Mouse (Mus musculus) G1E (cell line): Measurements from ENCODE around the gene Rdh16. TPM values are rescaled to one million over a fixed set of nuclear protein-coding genes. Genes with fewer than 3 reads are reported as not detected.

Experiments
- ATAC-seq: 2 replicates; pipeline ENCODE4 v1.8.0; 2016; ENCODE audit warnings: mild to moderate bottlenecking; ENCODE audit not compliant: insufficient number of reproducible peaks, poor library complexity, low FRiP score, severe bottlenecking; ENCODE audit errors: extremely low read depth
- DNase-seq: peaks from one replicate; pipeline ENCODE4 v3.0.0; 2012; ENCODE audit warnings: low spot score
- H3K27me3 ChIP-seq: 2 replicates; pipeline ENCODE4 v1.6.1; 2012; ENCODE audit warnings: mild to moderate bottlenecking, low read length, inconsistent platforms; ENCODE audit not compliant: insufficient read depth
- H3K36me3 ChIP-seq: replicated peaks from 2 replicates; pipeline ENCODE3; 2012; ENCODE audit warnings: mild to moderate bottlenecking, inconsistent platforms
- H3K4me1 ChIP-seq: 2 replicates; pipeline ENCODE4 v1.6.1; 2012; ENCODE audit warnings: low read depth, low read length, inconsistent platforms, mixed read lengths; ENCODE audit not compliant: insufficient read depth
- H3K4me3 ChIP-seq: 2 replicates; pipeline ENCODE4 v1.5.1; 2012; ENCODE audit warnings: low read depth, mild to moderate bottlenecking, inconsistent platforms, low read length, moderate library complexity, mixed read lengths
- H3K9me3 ChIP-seq: replicated peaks from 2 replicates; pipeline ENCODE4 v1.6.1; 2012; ENCODE audit warnings: inconsistent platforms
- CTCF ChIP-seq: IDR thresholded peaks from 2 replicates; pipeline ENCODE4 v1.5.1; 2012; ENCODE audit warnings: low read depth, low read length, inconsistent platforms, mixed read lengths
- GATA1 ChIP-seq: IDR thresholded peaks from 2 replicates; pipeline ENCODE4 v1.6.1; 2012; ENCODE audit warnings: borderline replicate concordance, low read length, inconsistent platforms, mixed read lengths
- GATA2 ChIP-seq: IDR thresholded peaks from 2 replicates; pipeline ENCODE4 v1.6.1; 2012; ENCODE audit warnings: low read depth, low read length, inconsistent platforms, borderline replicate concordance
- POLR2AphosphoS5 ChIP-seq: IDR thresholded peaks from 2 replicates; pipeline ENCODE4 v1.6.1; 2012; ENCODE audit warnings: low read depth, low read length, inconsistent platforms; ENCODE audit not compliant: insufficient replicate concordance
- TAL1 ChIP-seq: conservative IDR thresholded peaks from 2 replicates; pipeline ENCODE4 v1.6.1; 2012; ENCODE audit warnings: low read depth, low read length, inconsistent platforms, mixed read lengths
- polyA plus RNA-seq: library from polyadenylated mRNA; stranded (reverse); fragments of >175 nt; gene quantifications from 2 replicates; pipeline ENCODE4 v1.2.3, GENCODE M21; 2012
- total RNA-seq, 2 experiments: library from RNA; stranded (forward) in 1 of 2; stranded (reverse) in 1 of 2; fragments of 200-1000 nt in 1 of 2; fragments of >200 nt in 1 of 2; fragmentation: Nextera tagmentation in 1 of 2; gene quantifications; 2 replicates each; pipeline ENCODE4 v1.2.3; 2014 to 2017

Gene Rdh16
- total and polyA plus RNA-seq, 3 experiments = 0.16 TPM; not detected in 2

DNA sequence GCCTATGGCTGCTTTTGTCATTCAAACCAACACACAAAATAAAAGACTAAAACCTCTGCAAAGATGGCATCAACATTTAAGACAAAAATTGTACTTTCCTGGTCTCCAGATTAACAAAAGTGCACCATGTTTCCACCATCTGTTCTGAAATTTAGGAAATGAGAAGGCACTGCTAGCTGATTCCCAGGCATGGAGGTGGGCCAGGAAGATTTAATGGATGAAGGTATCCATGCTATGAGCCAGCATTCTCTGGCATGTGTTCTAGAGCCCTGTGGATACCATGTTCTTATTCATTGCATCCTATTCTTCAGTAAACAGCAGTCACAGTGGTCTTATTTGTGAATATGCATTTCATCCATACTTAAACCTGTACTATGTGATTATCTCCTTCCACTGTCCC lies 55.4 kb downstream of the Rdh16 start:
- TF ChIP-seq GATA1 (no peak), POLR2AphosphoS5 (no peak), TAL1 (no peak)
- DNase-seq (no peak), ATAC-seq (no peak)
- no peaks in the 10 kb centered on the region for H3K36me3 ChIP-seq
- H3K9me3 ChIP-seq = no peaks in the 10 kb centered on the region
- no peaks in the 10 kb centered on the region for H3K4me1 ChIP-seq
- H3K27me3 ChIP-seq = peaks cover 11% of the 10 kb centered on the region
- H3K4me3 ChIP-seq = no peak overlapping the region

DNA sequence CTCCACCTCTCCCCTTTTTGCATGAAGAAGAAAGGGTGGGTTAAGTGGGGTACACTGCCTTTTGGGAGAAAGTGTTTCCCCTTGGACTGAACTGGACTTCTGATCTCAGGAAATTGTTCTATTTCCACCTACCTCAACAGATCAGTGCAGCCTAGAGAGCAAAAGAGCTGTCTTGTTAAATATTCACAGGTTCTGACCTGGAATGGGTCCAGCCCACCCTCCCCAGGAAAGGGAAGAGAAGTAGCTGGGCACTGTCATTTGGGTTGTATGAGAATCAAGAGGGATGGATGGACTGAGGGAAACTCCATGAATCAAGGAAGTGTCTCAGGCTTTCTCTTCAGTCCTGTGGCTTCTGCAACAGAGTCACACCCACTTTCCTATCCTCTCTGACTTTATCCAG lies 64.0 kb downstream of the Rdh16 start:
- no peak overlapping the region for H3K4me3 ChIP-seq
- no peaks in the 10 kb centered on the region for H3K9me3 ChIP-seq
- no peak for ATAC-seq
- H3K36me3 ChIP-seq = no peaks in the 10 kb centered on the region
- no peaks in the 10 kb centered on the region; the same call in 1 of the 2 replicates for H3K4me1 ChIP-seq
- H3K27me3 ChIP-seq = peaks cover 9% of the 10 kb centered on the region
- TF ChIP-seq CTCF (no peak), GATA1 (no peak), POLR2AphosphoS5 (no peak), GATA2 (no peak), TAL1 (no peak)
- no peak for DNase-seq

DNA sequence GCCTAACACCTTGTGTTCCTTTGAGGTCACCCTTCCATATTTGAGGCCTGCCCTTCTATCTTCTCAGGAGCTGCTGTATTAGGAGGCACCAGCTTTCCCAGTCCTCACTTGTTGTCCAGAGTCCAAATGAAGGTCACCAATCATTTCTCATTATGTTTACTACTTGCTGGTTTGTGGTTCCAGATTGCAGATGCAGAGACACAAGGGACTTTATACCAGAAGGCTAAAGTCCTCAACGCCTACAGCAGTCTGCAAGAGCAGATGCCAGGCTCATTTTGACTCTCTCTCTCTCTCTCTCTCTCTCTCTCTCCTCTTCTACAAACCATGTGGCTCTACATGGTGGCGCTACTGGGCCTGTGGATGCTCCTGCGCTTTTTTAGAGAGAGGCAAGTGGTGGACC lies 65.3 kb downstream of the Rdh16 start, which contains the start of gene Rdh16f2:
Gene Rdh16f2 (plus strand): TSS at position 243 of the 400 bp plus-strand sequence.
- Histone ChIP-seq H3K27me3 (peaks cover 5% of the 10 kb centered on the region), H3K4me1 (no peaks in the 10 kb centered on the region; the same call in 1 of the 2 replicates), H3K9me3 (no peaks in the 10 kb centered on the region), H3K4me3 (no peak within 1 kb of the TSS), H3K36me3 (no peaks in the 10 kb centered on the region)
- ATAC-seq (no peak), DNase-seq (no peak)
- TF ChIP-seq GATA2 (no peak), CTCF (no peak), TAL1 (no peak), GATA1 (no peak), POLR2AphosphoS5 (no peak)

DNA sequence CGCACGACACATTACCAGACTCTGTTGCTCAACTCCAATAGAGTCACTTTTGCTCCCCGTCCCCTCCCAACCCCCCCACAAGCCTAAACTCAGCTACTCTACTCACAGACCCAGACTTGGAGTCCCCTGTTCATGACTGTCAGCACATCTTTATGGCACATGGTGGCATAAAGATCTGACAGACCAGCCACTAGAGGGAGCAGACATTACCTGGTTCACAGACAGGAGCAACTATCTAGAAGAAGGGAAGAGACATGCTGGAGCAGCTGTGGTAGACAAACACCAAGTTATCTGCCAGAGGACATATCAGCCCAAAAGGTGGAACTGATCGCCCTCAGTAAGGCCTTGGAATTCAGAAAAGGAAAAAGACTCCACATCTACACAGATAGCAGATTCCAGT lies 71.5 kb downstream of the Rdh16 start:
- peaks cover 36% of the 10 kb centered on the region for H3K4me1 ChIP-seq
- DNase-seq = no peak
- TF ChIP-seq GATA2 (no peak), GATA1 (no peak), POLR2AphosphoS5 (no peak), TAL1 (no peak), CTCF (no peak)
- peak overlapping the region; percentile 47; the same call in 1 of the 2 replicates for H3K4me3 ChIP-seq
- no peaks in the 10 kb centered on the region for H3K9me3 ChIP-seq
- H3K27me3 ChIP-seq = no peaks in the 10 kb centered on the region
- no peaks in the 10 kb centered on the region for H3K36me3 ChIP-seq
- no peak for ATAC-seq

DNA sequence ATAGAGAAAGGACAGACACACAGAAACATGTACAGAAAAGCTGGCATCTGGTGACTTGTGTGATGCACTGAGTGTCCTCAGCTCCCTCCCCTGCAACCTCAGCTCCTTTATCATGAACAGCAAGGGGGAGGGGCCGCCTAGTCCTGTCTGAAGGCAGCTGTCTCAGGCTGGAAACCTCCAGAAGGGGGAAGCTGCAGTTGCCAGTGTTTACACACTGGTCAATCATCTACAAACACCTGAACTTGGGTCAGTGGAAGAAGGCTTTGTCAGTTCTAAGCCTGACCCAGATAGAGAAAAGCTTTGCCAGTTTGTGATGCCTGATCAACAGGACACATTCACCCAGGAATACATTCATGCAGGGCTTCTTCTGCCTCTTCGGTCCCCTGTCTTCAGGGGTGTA lies 76.7 kb downstream of the Rdh16 start:
- TF ChIP-seq CTCF (no peak), GATA1 (no peak), GATA2 (no peak), TAL1 (no peak), POLR2AphosphoS5 (no peak)
- Histone ChIP-seq H3K9me3 (no peaks in the 10 kb centered on the region), H3K27me3 (no peaks in the 10 kb centered on the region), H3K4me1 (peaks cover 58% of the 10 kb centered on the region), H3K36me3 (no peaks in the 10 kb centered on the region), H3K4me3 (no peak overlapping the region)
- DNase-seq (no peak), ATAC-seq (no peak)

DNA sequence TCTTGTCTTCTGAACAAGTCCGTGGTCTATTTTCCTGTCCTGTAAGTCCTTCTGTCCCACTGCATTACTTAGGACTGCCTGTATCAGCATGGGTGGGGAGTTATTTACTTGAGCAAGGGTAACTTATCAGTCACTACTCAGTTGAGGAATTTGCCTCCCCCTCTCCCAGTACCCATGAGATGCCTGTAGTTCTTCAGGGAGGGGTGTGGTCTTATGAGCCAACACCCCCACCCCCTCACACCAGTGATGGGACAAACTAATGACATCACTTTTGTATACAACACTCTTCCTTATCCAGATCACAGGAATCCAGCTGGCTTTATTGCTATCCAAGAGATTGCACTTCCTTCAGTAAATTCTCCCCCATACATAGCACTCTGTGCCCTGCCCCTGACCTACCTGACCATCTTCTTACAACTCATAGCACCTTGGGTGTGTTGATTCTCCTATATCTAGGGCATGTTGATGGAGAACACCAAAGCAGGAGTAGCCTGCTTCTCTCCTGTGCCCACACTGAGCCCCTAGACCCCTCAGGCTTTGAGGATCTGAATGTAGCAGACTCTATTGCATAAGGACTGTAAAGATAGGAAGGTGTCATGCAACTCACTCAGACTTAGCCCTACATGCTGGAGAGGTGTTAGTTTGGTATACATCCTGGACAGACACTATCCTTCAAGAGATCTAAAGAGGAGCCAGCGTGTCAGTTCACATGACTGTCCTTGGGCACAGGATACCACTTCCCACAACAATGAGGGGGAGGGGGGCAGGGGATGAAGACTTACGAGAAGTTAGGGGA lies 77.5 kb downstream of the Rdh16 start:
- peak overlapping the region; percentile 56; the same call in 1 of the 2 replicates for H3K4me3 ChIP-seq
- DNase-seq = no peak
- no peak for TF ChIP-seq CTCF
- TF ChIP-seq GATA1 = no peak
- no peak for TF ChIP-seq GATA2
- no peak for TF ChIP-seq POLR2AphosphoS5
- TF ChIP-seq TAL1 = no peak
- H3K36me3 ChIP-seq = no peaks in the 10 kb centered on the region
- H3K4me1 ChIP-seq = peaks cover 60% of the 10 kb centered on the region
- ATAC-seq = no peak
- H3K9me3 ChIP-seq = no peaks in the 10 kb centered on the region
- 0 out of 2 replicates have a peak, but pooled peaks cover under 1% of the 10 kb centered on the region for H3K27me3 ChIP-seq
